Mouse (Mus musculus) gastrocnemius, adult 18-20 months (tissue): ENCODE measurements around the gene A030003K21Rik. TPM values are rescaled to one million over a fixed set of nuclear protein-coding genes. Genes with fewer than 3 reads are reported as not detected.

Experiments used
- DNase-seq: peaks from one replicate; pipeline ENCODE4 v3.0.0; 2021; ENCODE audit warnings: low spot score
- total RNA-seq, 2 experiments: library from RNA; stranded (reverse); gene quantifications; 2 replicates each; pipeline ENCODE4 v1.2.3; 2021

The A030003K21Rik gene
- total RNA-seq, 2 experiments from 2014 or later: not detected

- DNase-seq: no peak
Observed at GRCm38 (mm10) chr1:82913025-82913424, 30.2 kb downstream of the A030003K21Rik start, which contains the start of gene A030005L19Rik. A030005L19Rik (plus strand) TSS chr1:82913325.

GRCm38 (mm10) chr1:82905886-82906285 is 37.3 kb downstream of the A030003K21Rik start:
- no peak for DNase-seq

GRCm38 (mm10) chr1:82901201-82901600 is 42.0 kb downstream of the A030003K21Rik start:
- no peak for DNase-seq

- DNase-seq: no peak
Observed at GRCm38 (mm10) chr1:82900567-82900966, 42.6 kb downstream of the A030003K21Rik start.

- DNase-seq: no peak
Observed at GRCm38 (mm10) chr1:82893269-82893668, 49.9 kb downstream of the A030003K21Rik start.

Other genes with a start within 250 kb of the A030003K21Rik start
- gene Mff, start 218.5 kb downstream of the A030003K21Rik start, total RNA-seq: 100 to 1,000 TPM; 134 to 137 TPM
- not detected for gene Tm4sf20, start 174.9 kb downstream of the A030003K21Rik start, total RNA-seq
- gene Gm47791, start 172.1 kb downstream of the A030003K21Rik start, total RNA-seq: not detected
- 10 to 100 TPM; 20.4 to 23.4 TPM for gene Agfg1, start 103.9 kb downstream of the A030003K21Rik start, total RNA-seq
- gene A030005L19Rik, start 30.1 kb downstream of the A030003K21Rik start, total RNA-seq: not detected
- gene A030014E15Rik, start 18.5 kb downstream of the A030003K21Rik start, total RNA-seq: not detected
- not detected for gene Gm6217, start 12.0 kb downstream of the A030003K21Rik start, total RNA-seq
- gene Gm7544, start 12.6 kb upstream of the A030003K21Rik start, total RNA-seq: not detected
- gene Gm47955, start 16.9 kb upstream of the A030003K21Rik start, total RNA-seq: not detected
- not detected for gene Gm47959, start 57.2 kb upstream of the A030003K21Rik start, total RNA-seq
- gene Slc19a3, start 95.1 kb upstream of the A030003K21Rik start, total RNA-seq: not detected
- not detected for gene Krtap28-10, start 99.1 kb upstream of the A030003K21Rik start, total RNA-seq
- gene Gm47969, start 101.5 kb upstream of the A030003K21Rik start, total RNA-seq: not detected
- gene A030005K14Rik, start 116.0 kb upstream of the A030003K21Rik start, total RNA-seq: not detected
- not detected for gene Krtap28-13, start 117.5 kb upstream of the A030003K21Rik start, total RNA-seq
- not detected for gene Ccl20, start 173.4 kb upstream of the A030003K21Rik start, total RNA-seq
- gene Daw1, start 216.4 kb upstream of the A030003K21Rik start, total RNA-seq: not detected